Mouse (Mus musculus): Measurements from ENCODE around the gene Nfix.

DNA sequence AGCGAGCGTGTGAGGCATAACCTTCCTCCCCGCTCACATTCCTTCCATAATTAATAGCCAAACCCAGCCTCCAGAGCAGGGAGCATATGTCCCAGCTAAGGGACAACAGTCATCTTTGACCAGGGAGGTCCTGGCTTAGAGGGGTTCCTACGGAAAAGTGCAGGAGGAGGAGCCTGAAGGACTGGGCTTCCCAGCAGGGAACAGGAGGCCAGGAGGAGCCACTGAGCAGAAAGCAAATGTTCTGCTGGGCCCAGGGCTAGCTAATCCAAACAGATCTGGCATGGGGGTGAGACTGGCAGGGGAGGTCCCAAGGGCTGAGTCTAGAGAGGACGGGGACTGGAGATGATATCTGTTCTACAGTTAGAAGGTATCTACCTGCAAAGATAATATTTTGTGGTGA is 42.6 kb downstream of the Nfix start:
- no peak for TF ChIP-seq CTCF (IDR thresholded peaks at IDR 0.05; ENCODE audit: insufficient read depth, low read depth, low read length)
- no peak for TF ChIP-seq POLR2A (IDR thresholded peaks at IDR 0.05; ENCODE audit: insufficient read depth, low read depth, low read length)

Measured in olfactory bulb, adult 2 months (tissue).